Mouse (Mus musculus) ZHBTc4 (cell line): Measurements from ENCODE around the gene Dop1b.

Experiments used
- DNase-seq: peaks from one replicate; pipeline ENCODE4 v3.0.0-alpha.2; 2011; ENCODE audit warnings: low read depth, low spot score

Dop1b gene

DNA sequence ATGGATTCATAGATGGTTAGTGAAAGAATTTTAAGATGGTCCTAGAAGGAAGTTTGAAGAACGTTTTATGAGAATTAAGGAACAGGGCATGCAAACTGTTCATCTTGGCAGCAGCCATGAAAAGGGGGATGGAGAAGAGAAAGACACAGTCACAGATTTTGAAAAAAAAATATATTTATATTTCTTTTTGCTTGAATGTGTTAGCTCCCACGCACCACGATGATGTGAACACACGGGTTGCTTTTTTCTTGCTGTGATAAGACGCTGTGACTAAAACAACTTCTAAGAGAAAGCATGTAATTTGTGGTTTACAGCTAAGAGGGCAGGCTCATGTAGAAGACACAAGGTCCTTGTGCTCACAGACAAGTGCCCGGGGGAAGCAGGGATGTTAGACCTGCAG lies 115.2 kb downstream of the Dop1b start:
- peak; percentile 26 for DNase-seq

DNA sequence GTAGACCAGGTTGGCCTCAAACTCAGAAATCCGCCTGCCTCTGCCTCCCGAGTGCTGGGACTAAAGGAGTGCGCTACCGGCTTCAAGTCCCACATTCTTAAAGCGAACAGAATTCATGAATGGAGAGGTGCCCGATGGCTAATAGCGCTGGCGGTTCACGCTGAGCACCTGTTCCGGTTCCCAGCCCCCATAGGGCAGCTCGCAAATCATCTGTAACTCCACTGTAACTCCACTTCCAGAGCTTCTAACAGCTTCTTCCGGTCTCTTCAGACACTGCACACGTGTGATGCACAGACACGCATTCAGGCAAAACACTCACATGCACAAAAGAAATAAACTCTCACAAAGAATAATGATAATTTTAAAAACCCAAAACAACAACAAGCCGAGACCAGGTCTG lies 117.8 kb downstream of the Dop1b start:
- peak; percentile 80 for DNase-seq

DNA sequence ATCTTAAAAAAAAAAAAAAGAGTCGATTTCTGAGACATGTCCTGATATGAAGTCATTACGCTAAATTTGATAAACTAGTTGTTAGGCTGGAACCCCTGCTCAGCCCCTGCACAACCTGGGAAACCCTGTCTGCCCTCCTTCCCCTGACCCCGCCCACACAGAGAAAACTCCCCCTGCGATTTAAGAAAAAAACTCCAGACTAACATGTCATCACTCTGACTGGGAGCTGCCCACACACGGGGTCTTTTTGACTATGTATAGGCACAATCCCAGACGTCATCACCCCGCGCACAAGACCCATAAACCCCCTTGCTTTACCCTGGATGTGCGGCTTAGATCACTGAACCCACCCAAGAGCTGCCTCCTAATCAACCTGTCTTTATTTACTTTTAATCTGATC lies 118.4 kb downstream of the Dop1b start:
- peak; percentile 90 for DNase-seq

DNA sequence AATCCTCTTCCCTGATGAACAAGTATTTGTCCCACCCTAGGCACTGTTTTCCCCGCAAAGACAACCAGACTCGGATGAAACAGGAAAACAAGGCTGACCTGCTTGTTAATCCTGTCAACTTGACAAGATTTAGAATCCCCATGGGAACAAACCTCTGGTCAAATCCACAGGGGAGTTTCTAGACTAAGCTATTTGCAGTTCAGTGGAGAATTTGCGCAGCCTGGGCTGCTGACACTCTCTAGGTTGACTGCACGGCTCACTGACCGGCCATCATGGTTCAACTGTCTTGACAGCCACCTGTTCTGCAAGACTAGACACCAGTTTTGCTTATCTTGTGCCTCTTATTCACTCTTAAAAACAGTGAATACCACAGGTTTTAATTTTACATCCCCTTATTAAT lies 119.2 kb downstream of the Dop1b start:
- no peak for DNase-seq

- DNase-seq, result peak; percentile 100
Observed at GRCm38 (mm10) chr16:93831627-93832395, 120.1 kb downstream of the Dop1b start, which contains the start of gene Morc3. Morc3 (plus strand) TSS chr16:93832121.

DNA sequence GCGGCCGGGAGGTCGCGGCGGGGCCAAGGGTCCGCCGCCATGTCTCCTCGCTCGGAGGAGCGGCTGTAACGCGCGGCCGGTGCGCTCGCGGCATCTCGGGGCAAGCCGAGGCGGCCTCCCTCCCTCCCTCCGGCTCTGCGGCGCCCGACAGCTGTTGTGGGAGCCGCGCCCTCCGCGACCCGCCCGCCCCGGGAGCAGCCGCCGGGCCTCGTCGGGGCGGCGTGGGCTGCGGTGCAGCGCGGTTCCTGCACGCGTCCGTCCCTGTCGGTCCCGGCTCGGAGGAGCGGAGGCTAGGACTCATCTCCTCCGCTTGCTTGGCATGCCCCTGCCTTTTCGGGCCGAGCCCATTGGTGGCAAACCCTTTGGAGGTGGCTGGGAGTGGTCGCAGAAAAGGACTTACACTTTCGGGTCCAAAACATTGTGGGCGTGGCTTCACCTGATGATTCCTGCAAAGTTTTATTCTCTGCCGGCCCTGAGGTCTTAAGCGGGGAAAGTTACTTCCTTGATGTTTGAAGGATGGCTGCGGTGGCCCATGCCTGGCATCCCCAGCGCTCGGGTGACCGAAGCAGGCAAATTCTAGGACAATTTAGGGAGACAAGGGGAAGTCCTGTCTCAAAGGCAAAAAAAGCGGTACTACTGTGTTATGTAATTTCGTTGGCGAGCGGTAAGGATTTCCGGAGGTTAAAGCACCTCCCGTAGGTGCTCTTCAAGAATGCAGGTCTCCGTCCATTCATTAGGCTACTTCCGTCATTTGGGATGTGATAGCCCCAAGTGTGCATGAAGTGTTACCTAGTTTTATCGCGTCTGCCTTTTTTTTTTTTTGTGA lies 121.0 kb downstream of the Dop1b start:
- DNase-seq, result peak; percentile 84

- no peak for DNase-seq
Observed at GRCm38 (mm10) chr16:93833551-93833950, 121.8 kb downstream of the Dop1b start.

DNA sequence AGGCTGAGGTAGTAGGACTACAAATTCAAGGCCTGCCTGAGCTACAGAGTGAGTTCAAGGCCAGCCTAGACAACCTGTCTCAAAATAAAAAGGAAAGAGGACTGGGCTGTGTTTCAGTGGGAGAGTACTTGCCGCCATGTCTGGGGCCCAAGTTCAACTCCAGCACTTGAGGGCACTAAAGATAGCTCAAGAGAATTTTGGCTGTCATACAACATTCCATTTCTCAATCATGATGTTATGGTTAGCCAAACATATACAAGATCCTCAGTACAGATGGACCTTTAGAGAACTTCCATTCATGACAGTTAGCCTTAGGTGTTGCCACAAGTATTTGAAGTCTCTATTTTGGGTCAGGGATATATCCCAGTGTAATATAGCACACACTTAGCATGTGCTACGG lies 122.4 kb downstream of the Dop1b start:
- no peak for DNase-seq

DNA sequence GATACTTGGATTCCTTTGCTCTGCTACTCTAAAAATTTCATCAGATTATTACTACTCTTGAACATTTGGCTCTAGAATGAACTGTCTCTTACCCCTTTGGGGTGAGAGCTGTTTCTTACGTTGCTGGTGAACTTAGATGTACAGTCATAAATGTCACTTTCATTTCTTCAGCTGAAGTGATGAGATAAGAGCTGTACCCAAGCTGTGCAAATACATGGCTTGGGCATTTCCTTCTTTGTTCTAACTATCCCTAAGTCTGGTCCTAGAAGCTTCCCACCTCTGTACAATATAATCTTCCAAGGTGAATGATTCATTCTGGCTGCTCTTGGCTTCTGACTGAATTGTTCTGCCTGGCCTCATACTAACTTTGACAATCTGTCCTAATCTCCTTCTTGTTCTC lies 127.3 kb downstream of the Dop1b start:
- DNase-seq, result no peak

DNA sequence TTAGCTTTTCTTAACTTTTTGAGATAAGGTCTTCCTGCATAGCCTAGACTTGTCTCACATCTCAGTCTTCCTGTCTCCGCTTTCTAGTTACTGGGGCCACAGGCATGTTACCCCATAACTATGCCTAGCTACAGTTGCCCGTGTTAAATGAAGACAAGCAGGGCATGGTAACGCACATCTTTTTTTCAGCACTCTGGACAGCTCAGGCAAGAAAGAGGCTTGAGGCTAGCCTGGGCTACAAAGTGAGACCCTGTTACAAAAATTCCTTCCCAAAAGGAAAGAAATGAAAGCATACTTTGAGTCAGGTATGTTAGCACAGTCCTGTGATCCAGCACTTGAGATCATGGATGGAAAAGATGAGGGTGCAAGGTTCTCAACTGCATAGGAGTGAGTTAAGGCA lies 138.8 kb downstream of the Dop1b start:
- peak; percentile 26 for DNase-seq

DNA sequence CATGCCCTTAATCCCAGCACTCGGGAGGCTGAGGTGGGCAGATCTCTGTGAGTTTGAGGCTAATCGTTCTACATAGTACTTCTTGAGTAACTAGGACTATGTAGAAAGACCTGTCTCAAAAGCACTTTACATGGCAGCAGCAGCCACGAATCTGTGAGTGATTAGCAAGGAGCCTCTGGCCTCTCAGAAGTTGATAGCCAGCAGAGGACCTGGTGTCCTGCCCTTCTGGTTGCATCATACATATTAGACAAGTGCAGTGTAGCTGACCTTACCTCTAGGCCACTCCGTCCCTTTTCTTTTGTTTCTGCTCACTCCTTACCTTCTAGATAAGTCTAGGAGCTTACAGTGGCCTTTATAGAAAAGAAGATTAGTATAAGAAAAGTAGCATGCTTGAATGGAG lies 148.3 kb downstream of the Dop1b start:
- no peak for DNase-seq
